Mouse (Mus musculus) retina, embryonic 14.5 days (tissue): ENCODE results near the gene Lamtor3.
A peak's percentile ranks its signal among the peaks of the same experiment; 100 is the strongest.
"Not testable (repeated sequence)": the region's sequence is repeated elsewhere in the genome, so short reads cannot be mapped to it uniquely, and the experiment has no call there.

ENCODE experiments used
- DNase-seq: peaks from one replicate; pipeline ENCODE4 v3.0.0-alpha.2; 2015; ENCODE audit warnings: low spot score

Lamtor3 gene

DNA sequence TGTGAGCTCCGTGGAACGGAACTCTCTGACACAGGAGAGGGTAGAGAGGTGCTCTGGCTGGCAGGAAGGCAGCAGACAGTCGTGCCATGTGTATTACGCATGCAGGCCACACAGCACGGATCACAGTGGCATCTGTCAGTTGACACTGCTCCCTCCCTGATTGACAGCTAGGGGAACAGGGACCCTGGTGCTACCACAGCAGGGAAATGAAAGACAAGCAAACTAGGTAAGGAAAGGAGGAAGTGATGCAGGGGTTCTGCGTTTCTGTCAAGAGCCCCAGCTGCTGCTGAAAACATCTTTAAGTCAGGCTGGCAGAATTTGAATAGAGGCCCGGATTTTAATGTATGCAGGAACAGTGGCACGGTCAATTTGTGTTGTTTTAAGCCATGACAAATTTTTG is 45.2 kb downstream of the Lamtor3 start:
- no peak for DNase-seq

DNA sequence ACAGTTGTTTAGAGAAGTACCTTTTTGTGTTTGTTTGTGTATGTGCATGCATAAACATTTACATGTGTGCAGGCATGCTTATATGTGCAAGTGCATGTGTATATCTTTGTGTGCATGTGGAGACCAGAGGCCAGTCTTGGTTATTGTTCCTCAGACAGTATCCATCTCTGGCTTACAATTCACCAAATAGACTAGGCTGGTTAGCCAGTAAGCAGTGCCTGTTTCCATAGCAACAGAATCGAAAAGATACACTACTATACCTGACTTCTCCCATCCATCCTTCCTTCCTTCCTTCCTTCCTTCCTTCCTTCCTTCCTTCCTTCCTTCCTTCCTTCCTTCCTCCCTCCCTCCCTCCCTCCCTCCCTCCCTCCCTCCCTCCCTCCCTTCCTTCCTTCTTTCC is 45.7 kb downstream of the Lamtor3 start:
- DNase-seq = not testable (repeated sequence)

DNA sequence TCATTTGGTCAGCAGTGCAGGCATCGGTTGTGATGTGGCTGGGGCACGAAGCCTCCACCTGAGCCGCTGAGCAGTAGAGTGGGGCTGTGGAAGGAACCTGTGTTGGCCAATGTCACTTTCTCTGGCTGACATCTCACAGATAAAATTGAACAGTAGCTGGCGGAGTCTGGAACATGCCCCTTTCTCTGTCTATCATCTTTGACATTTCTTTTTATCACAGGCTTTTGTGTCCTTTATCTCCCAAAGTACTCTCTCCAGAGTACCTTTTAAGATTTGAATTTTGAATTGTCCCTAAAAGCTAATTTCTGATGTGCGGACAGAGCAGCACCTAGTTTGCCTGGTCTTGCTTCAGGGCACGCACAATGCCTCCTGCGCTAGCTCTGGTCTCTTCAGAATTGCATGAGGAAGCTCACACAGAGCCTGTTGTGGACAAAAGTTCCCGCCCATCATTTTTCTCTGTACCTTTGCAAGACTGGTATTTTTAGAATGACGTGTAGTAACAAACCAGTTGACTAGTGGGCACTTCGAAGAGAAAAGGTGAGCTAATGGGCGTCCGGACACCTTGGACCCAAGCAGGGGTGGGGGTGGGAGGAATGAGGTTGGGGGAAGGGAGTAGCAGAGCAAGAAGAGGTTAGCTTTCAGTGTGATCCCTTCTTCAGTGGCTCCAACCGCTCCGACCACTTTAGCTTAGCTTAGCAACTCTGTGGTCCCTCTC is 50.0 kb downstream of the Lamtor3 start:
- no peak for DNase-seq

DNA sequence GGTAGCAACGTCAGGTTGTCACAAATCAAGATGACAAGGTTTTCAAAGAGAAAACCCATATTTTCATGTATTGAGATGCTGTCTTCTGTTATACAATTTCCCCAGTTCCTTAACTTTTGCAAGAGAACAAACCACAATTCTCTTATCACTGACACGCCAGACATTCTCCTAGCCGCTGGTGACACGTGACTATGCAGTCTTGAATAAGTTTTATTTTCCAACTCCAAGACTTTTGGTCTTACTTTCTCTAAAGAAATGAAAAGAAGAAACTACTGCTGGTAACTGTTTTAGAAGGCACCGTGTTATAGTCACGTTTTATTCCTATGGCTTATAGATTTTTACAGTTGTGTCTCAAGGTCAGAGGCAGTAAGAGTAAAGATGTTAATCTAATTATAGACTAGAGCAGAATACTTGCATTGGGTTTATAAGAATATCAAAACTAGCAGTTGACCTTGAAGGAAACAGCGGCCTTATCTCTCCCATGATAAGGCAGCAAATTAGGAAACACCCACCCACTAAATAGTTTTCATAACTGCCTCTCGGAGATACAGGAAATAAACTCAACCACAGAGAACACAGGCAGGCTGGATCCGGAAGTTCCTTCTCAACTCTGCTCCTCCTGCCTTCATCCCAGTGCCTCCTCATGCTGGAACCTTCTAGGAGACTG is 50.6 kb downstream of the Lamtor3 start:
- DNase-seq = no peak

DNA sequence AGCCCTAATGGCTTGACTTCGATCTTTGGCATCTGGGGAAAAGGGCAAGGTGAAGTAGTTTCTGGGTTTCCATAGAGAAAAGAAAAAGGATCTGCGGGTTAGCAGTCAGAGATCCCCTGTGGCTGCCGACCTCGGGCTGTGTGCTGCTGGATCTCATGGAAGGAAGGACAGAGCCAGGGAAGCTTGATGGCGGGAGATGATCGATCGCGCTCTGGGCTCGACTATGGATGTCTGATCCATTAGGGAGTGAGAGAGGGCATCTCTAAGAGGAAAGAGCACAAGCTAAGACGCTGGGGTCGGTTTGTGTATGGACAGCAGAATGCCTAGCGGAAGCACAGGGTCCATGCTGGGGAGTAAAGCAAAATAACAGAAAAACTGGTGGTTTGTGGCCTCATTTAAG is 51.6 kb downstream of the Lamtor3 start:
- DNase-seq = peak; percentile 63

DNA sequence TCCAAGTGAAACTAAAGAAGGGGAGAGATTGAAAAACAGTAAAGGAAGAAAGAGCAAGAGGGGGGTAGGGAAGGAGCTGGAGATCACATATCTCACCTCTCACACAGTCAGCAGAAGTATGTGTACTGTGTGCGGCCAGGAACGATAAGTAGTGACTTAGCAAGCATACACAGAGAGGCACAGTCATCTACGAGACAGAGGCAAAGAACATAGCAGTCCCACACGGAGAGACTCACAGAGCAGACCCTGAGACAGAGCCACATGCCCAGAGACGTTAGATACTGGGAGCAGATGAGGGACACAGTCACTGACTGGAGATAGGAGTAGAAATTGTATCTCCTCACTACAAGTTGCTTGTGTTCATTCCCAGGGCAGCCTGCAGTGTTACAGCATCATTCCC is 53.9 kb downstream of the Lamtor3 start:
- no peak for DNase-seq

DNA sequence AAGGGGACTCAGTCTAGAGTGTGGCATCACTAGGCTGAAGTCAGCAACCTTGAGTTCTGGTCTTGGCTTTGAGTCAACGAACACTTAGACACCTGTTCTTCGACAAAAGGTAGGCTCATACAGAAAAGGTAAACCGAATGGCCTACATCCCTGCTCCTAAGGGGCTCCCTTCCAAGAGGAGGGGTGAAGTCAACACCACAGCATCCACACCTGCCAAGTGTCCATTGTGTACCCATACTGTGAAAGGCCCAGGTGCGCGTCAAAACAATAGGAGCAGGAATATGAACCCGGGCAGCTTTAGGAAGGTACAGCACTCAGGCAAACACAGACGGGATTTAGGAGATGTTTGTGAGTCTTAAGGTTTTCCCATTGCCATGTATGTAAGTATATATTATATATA is 54.7 kb downstream of the Lamtor3 start:
- no peak for DNase-seq

DNA sequence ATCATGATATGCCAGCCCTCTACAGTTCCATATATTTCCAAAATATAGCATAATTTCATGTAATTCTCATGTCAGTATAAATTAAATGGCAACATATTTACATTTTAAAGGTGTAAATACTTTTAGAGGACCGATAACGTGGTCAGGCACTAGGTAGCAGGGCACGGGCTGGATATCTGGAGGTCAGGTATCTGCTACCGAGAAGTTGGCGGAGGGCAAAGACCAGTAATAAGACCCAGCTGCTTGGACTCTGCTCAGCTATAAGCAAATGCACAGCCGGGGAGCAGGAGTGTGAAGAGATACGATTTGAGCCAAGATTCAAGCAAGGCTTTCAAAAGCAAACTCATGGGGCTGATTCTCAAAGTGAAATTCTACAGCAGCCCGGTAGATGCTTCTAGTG is 56.0 kb downstream of the Lamtor3 start:
- DNase-seq = no peak

DNA sequence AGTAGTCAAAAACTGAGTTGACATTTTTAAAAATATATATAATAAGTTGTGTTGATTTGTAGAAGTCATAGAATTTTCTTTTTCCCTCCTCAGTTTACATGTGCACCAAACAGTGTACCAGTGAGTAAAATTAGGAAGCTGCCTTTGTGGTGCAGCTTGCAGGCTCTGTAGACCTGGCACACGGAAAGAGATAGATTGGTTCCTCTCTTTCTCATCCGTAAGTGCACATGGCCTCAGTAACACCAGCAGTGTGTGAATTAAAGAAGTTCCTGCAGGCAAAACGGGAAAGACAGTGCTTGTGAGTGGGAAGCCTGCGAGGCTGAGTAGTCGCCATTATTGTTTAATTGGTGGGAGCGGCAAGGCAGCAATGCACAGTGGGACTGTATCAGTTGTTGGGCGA is 57.1 kb downstream of the Lamtor3 start:
- no peak for DNase-seq

DNA sequence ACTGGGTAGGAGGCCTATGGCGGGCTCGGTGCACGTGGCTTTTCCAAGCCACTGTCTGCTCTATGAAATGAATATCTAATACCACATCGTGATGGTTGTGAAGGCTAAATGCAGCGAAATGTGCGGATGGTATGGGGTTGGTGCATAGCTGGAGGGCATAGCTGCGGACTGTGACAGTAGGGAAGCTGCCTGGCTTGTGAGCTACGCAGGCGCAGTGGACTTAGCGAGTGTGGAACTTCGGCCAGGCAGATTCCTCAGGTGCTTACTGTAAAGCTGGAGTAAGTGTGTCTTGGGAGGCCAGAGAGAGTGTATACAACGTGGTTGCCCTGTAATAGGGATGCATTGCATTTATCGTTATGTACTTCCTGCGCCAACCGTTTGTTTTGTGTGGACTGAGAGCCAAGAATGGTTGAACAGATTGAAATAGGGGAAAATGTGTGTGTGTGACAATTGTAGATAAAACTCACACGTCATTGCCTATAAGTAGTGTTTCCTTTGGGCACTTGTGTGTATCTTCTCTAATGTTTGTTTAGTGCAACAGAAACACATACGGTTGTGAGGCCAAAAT is 57.6 kb downstream of the Lamtor3 start:
- DNase-seq = no peak

DNA sequence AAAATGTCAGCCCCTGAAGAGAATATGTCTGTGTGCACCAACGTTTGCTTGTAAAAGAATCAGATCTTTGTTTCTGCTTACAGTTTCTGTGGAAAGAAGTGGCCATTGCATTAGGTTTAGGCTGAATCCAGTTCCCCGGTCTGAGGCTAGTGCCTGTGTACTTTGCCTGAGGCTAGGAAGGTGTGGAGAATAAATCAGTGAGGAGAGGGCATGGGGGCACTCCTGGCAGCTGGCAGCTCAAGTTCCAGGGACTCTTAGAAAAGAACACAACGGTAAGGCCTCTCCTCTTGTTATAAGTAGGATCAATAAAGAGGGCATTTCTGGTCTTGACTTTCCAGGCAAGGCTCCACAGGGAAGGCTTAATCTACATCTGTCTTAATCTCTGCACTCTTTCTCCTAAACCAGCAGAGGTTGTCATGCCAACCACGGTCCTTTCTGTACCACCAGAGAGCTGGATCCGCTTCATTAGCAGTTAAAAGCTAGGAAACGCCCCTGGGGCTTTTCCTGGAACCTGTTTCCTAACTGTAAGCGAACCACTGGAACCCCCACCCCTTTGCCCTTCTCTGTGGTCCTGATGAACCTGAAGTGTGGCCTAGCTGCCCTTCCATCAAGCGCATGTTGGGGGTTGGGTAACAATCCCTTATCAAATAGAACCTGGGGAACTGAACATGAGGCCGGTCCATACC is 58.8 kb downstream of the Lamtor3 start:
- no peak for DNase-seq

DNA sequence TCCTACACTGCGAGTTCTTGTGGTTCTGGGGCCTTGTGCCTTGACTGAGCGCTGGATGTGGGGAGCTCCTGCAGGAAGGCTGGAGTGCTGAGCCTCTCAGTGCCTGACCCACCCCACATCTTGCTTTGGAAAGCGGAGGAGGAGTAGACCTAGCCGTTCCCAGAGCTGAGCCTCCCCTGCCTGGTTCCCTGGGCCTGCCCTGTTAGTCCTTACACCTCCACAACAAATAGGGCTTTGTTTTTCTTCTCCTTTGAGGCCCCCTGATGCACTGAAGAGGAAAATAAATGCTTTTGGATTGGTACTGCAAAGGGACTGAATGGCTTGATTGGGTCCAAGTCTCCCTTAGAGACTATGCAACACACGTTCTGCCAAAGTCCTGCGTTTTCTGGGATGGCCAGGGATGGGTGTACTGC is 59.3 kb downstream of the Lamtor3 start:
- no peak for DNase-seq

DNA sequence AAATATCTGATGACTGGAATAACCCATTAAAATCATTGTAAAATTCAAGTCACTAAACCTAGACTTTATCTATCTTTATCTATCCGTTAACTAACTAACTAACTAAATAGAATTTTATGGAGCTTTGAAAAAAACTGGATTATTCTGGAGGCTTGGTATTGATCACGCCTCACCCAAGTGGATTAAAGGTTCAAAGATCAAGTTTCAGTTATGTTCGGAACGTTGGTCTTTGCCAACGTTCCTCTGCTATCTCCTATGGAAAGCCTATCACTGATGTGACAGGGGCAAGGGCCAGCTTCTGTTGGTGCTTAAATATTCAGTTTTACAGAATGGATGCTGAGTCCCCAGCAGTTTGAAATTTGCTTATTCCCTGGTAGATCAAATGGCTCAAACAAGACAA is 59.9 kb downstream of the Lamtor3 start:
- no peak for DNase-seq
